Mouse (Mus musculus): Measurements from ENCODE around the gene Coq9. TPM values are rescaled to one million over a fixed set of nuclear protein-coding genes. Genes with fewer than 3 reads are reported as not detected.

Gene Coq9
- total and polyA plus RNA-seq, 3 experiments: 91.9 to 169 TPM; not detected in 1

GRCm38 (mm10) chr8:94874358-94874757 lies 36.2 kb downstream of the Coq9 start:
- TF ChIP-seq SIN3A (IDR thresholded peaks at IDR 0.05; ENCODE audit: low read length): no peak
- no peak for TF ChIP-seq POLR2A (IDR thresholded peaks at IDR 0.05; ENCODE audit: control insufficient read depth in 1 of 2, insufficient read depth in 1 of 2, low read depth in 1 of 2, low read length in 2 of 2, poor library complexity in 1 of 2)
- TF ChIP-seq CTCF (IDR thresholded peaks at IDR 0.05 in 2 of 3, conservative IDR thresholded peaks at IDR 0.05 in 1 of 3; ENCODE audit: control insufficient read depth in 1 of 3, insufficient read depth in 1 of 3, low read depth in 2 of 3, low read length in 3 of 3, poor library complexity in 1 of 3, severe bottlenecking in 1 of 3): peak; percentile 80 to 97 (median 86)
- no peak for TF ChIP-seq ELF1 (IDR thresholded peaks at IDR 0.05; ENCODE audit: low read depth, low read length)
- no peak for TF ChIP-seq RCOR1 (IDR thresholded peaks at IDR 0.05; ENCODE audit: low read depth, low read length)
- TF ChIP-seq USF2 (IDR thresholded peaks at IDR 0.05; ENCODE audit: borderline replicate concordance in 1 of 2, insufficient read depth in 1 of 2, low read depth in 1 of 2, low read length in 2 of 2): no peak
- TF ChIP-seq ETS1 (IDR thresholded peaks at IDR 0.05; ENCODE audit: low read depth, low read length): no peak
- no peak for TF ChIP-seq E2F4 (IDR thresholded peaks at IDR 0.05; ENCODE audit: borderline replicate concordance, low read depth, low read length)
- TF ChIP-seq MAZ (IDR thresholded peaks at IDR 0.05; ENCODE audit: low read depth, low read length): peak; percentile 50; the same call in 1 of the 2 replicates
- peak; percentile 25 for TF ChIP-seq RAD21 (IDR thresholded peaks at IDR 0.05; ENCODE audit: low read depth, low read length)
- TF ChIP-seq BHLHE40 (IDR thresholded peaks at IDR 0.05; ENCODE audit: borderline replicate concordance, low read depth, low read length): 0 out of 2 replicates have a peak, but pooled peaks have one; percentile 1
- no peak for TF ChIP-seq TBP (IDR thresholded peaks at IDR 0.05; ENCODE audit: low read depth, low read length)
- no peak for TF ChIP-seq CHD1 (IDR thresholded peaks at IDR 0.05; ENCODE audit: low read depth, low read length)
- no peak for TF ChIP-seq MYB (IDR thresholded peaks at IDR 0.05; ENCODE audit: low read depth, low read length)
- peak; percentile 64 for TF ChIP-seq SMC3 (IDR thresholded peaks at IDR 0.05; ENCODE audit: low read depth, low read length)
- Histone ChIP-seq H3K36me3 (ENCODE audit: control insufficient read depth in 1 of 2, insufficient read depth in 2 of 2, low read length in 2 of 2) (peaks cover 0 to 6% of the 10 kb centered on the region in 2 experiments; a peak in 2 of 4 replicates), H3K9ac (ENCODE audit: control insufficient read depth, low read depth, low read length, poor library complexity, severe bottlenecking) (no peak overlapping the region), H3K27ac (ENCODE audit: control insufficient read depth, low read depth, low read length) (no peak overlapping the region), H3K4me1 (ENCODE audit: control insufficient read depth in 1 of 2, insufficient read depth in 2 of 2, low read length in 2 of 2) (peaks cover 2 to 12% of the 10 kb centered on the region in 2 experiments), H3K79me2 (ENCODE audit: control insufficient read depth, insufficient read depth, low read length, poor library complexity) (no peaks in the 10 kb centered on the region), H3K9me3 (replicated peaks; ENCODE audit: insufficient read depth, low read length) (no peaks in the 10 kb centered on the region), H3K27me3 (ENCODE audit: control insufficient read depth in 1 of 2, insufficient read depth in 2 of 2, low read length in 2 of 2) (peaks cover 4 to 6% of the 10 kb centered on the region in 2 experiments), H3K4me3 (ENCODE audit: control insufficient read depth in 1 of 2, insufficient read depth in 1 of 2, low read depth in 2 of 2, low read length in 2 of 2) (no peak overlapping the region)
- DNase-seq (ENCODE audit: low read depth, low spot score): peak; percentile 80

GRCm38 (mm10) chr8:94875096-94875870 lies 37.2 kb downstream of the Coq9 start:
- no peak overlapping the region for H3K27ac ChIP-seq (ENCODE audit: control insufficient read depth, low read depth, low read length)
- H3K79me2 ChIP-seq (ENCODE audit: control insufficient read depth, insufficient read depth, low read length, poor library complexity): no peaks in the 10 kb centered on the region
- peaks cover 2 to 12% of the 10 kb centered on the region in 2 experiments for H3K4me1 ChIP-seq (ENCODE audit: control insufficient read depth in 1 of 2, insufficient read depth in 2 of 2, low read length in 2 of 2)
- no peaks in the 10 kb centered on the region for H3K9me3 ChIP-seq (replicated peaks; ENCODE audit: insufficient read depth, low read length)
- peak overlapping the region; percentile 54 to 79 for H3K4me3 ChIP-seq (ENCODE audit: control insufficient read depth in 1 of 2, insufficient read depth in 1 of 2, low read depth in 2 of 2, low read length in 2 of 2)
- H3K36me3 ChIP-seq (ENCODE audit: control insufficient read depth in 1 of 2, insufficient read depth in 2 of 2, low read length in 2 of 2): peaks cover 0 to 6% of the 10 kb centered on the region in 2 experiments; a peak in 2 of 4 replicates
- peak overlapping the region; percentile 64 for H3K9ac ChIP-seq (ENCODE audit: control insufficient read depth, low read depth, low read length, poor library complexity, severe bottlenecking)
- TF ChIP-seq ZKSCAN1 (IDR thresholded peaks at IDR 0.05; ENCODE audit: low read depth, low read length): no peak
- TF ChIP-seq ZC3H11A (IDR thresholded peaks at IDR 0.05; ENCODE audit: low read depth, low read length): no peak
- TF ChIP-seq ETS1 (IDR thresholded peaks at IDR 0.05; ENCODE audit: low read depth, low read length): no peak
- no peak for TF ChIP-seq UBTF (IDR thresholded peaks at IDR 0.05; ENCODE audit: borderline replicate concordance, insufficient read depth, low read depth, low read length)
- no peak for TF ChIP-seq NELFE (IDR thresholded peaks at IDR 0.05; ENCODE audit: low read depth, low read length)
- no peak for TF ChIP-seq NRF1 (IDR thresholded peaks at IDR 0.05; ENCODE audit: insufficient read depth, low read depth, low read length, poor library complexity, severe bottlenecking)
- TF ChIP-seq CTCF (IDR thresholded peaks at IDR 0.05 in 2 of 3, conservative IDR thresholded peaks at IDR 0.05 in 1 of 3; ENCODE audit: control insufficient read depth in 1 of 3, insufficient read depth in 1 of 3, low read depth in 2 of 3, low read length in 3 of 3, poor library complexity in 1 of 3, severe bottlenecking in 1 of 3): no peak
- TF ChIP-seq ZMIZ1 (IDR thresholded peaks at IDR 0.05; ENCODE audit: low read depth, low read length): no peak
- no peak for TF ChIP-seq RCOR1 (IDR thresholded peaks at IDR 0.05; ENCODE audit: low read depth, low read length)
- no peak for TF ChIP-seq GABPA (IDR thresholded peaks at IDR 0.05; ENCODE audit: low read depth, low read length)
- no peak for TF ChIP-seq HCFC1 (IDR thresholded peaks at IDR 0.05; ENCODE audit: low read depth, low read length)
- TF ChIP-seq MYB (IDR thresholded peaks at IDR 0.05; ENCODE audit: low read depth, low read length): no peak
- TF ChIP-seq USF1 (IDR thresholded peaks at IDR 0.05; ENCODE audit: low read depth, low read length): no peak
- no peak for TF ChIP-seq E2F4 (IDR thresholded peaks at IDR 0.05; ENCODE audit: borderline replicate concordance, low read depth, low read length)
- no peak for TF ChIP-seq KAT2A (conservative IDR thresholded peaks at IDR 0.05; ENCODE audit: low read depth, low read length)
- no peak for TF ChIP-seq SMC3 (IDR thresholded peaks at IDR 0.05; ENCODE audit: low read depth, low read length)
- TF ChIP-seq POLR2A (IDR thresholded peaks at IDR 0.05; ENCODE audit: control insufficient read depth in 1 of 2, insufficient read depth in 1 of 2, low read depth in 1 of 2, low read length in 2 of 2, poor library complexity in 1 of 2): no peak
- no peak for TF ChIP-seq USF2 (IDR thresholded peaks at IDR 0.05; ENCODE audit: borderline replicate concordance in 1 of 2, insufficient read depth in 1 of 2, low read depth in 1 of 2, low read length in 2 of 2)
- peaks cover 8 to 11% of the 10 kb centered on the region in 2 experiments for H3K27me3 ChIP-seq (ENCODE audit: control insufficient read depth in 1 of 2, insufficient read depth in 2 of 2, low read length in 2 of 2)
- DNase-seq (ENCODE audit: low read depth, low spot score): no peak

Measured in MEL (cell line).